Mouse (Mus musculus): ENCODE data around the gene Itgb3bp. TPM values are rescaled to one million over a fixed set of nuclear protein-coding genes. Genes with fewer than 3 reads are reported as not detected.

Gene Itgb3bp
- polyA plus RNA-seq, 1 experiment from 2014 or later = 49.4 TPM

DNA sequence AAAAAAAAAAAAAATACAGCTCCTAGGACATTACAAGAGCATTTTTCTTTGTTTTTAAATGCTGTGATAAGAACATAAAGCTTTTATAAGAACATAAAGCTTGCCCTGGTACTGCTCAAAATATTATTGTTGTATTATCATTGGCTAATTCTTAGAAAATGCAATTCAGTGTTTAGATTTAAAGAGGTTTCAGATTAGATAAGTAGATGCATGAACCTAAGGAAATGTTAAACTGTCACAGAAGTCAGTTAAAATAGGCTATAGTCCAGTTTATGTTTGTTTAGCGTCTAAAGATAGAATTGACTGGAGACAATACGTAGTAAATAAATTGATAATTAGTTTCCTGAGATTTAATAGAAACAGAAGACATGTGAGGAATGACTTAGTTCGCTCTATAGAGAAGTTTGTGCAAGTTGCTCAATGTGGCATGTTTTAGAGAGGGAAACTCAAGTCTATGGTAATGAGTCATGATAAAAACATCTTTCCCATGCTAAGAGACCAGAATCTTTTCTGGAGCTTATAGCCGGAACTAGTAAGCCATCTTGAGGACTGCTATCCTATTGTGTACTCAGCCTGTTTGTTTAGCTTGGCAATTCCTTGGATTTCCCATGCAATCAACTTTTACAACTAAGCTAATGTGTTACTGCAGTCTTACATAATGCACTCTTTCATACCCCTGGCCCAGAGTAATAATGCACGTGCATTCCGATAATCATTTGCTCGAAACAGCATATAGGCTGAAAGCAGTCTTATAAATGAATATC is 112.7 kb downstream of the Itgb3bp start:
- H3K9ac ChIP-seq = no peak overlapping the region
- H3K4me2 ChIP-seq (replicated peaks) = no peak overlapping the region
- no peaks in the 10 kb centered on the region for H3K27me3 ChIP-seq
- H3K36me3 ChIP-seq = no peaks in the 10 kb centered on the region
- no peaks in the 10 kb centered on the region for H3K4me1 ChIP-seq
- no peak for ATAC-seq (ENCODE audit: insufficient number of reproducible peaks, insufficient read depth, low FRiP score, low TSS enrichment)
- 84% methylated on average over 7 of the region's 7 CpGs for WGBS
- no peak overlapping the region for H3K4me3 ChIP-seq
- no peaks in the 10 kb centered on the region for H3K9me3 ChIP-seq
- no peak overlapping the region for H3K27ac ChIP-seq

DNA sequence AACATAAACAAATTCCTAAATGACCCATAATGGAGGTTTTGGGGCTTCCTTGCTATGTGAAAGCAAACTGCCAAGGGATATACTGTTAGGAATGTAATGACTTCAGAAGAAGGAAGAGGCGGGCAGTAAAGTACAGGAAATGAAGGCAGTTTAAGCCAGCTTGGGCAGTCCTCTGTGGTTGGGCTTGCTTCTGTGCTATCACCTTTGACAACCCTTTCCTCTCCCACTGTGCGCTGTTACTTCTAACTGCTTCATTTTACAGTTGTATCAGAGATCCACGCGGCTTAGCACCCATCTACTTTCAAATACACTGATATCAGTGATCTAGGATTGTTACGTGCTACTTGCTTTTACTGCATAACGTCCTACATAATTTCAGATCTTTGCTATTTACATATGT is 137.2 kb downstream of the Itgb3bp start:
- Histone ChIP-seq H3K9ac (no peak overlapping the region), H3K36me3 (no peaks in the 10 kb centered on the region), H3K4me2 (replicated peaks) (no peak overlapping the region), H3K9me3 (no peaks in the 10 kb centered on the region), H3K27me3 (no peaks in the 10 kb centered on the region), H3K27ac (no peak overlapping the region), H3K4me3 (no peak overlapping the region), H3K4me1 (no peaks in the 10 kb centered on the region)
- ATAC-seq (ENCODE audit: insufficient number of reproducible peaks, insufficient read depth, low FRiP score, low TSS enrichment) = no peak
- WGBS = 89% methylated on average over 6 of the region's 6 CpGs

DNA sequence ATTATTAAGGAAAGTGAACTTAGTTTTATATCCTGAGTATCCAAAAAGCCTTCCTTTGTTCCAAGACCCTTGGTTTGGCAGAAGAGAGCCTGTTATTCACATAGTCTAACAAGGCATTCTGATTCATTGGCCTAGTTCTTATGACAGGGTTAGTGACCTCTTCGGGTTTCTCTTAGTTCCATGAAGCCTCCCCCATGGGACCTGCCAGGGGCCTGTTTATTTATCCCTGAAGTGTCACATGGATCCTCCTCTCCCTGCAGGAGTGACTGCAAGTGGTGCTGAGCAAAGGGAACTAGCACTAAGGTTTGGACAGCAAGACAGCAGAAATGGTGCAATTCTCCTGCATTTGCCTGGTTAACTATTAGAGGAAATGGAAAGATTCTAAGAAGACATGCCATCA is 156.6 kb downstream of the Itgb3bp start:
- Histone ChIP-seq H3K9ac (no peak overlapping the region), H3K36me3 (no peaks in the 10 kb centered on the region), H3K9me3 (no peaks in the 10 kb centered on the region), H3K27me3 (no peaks in the 10 kb centered on the region), H3K4me1 (no peaks in the 10 kb centered on the region), H3K27ac (no peak overlapping the region), H3K4me3 (no peak overlapping the region), H3K4me2 (replicated peaks) (no peak overlapping the region)
- ATAC-seq (ENCODE audit: insufficient number of reproducible peaks, insufficient read depth, low FRiP score, low TSS enrichment) = no peak
- WGBS = 35% methylated on average over 1 of the region's 1 CpGs

DNA sequence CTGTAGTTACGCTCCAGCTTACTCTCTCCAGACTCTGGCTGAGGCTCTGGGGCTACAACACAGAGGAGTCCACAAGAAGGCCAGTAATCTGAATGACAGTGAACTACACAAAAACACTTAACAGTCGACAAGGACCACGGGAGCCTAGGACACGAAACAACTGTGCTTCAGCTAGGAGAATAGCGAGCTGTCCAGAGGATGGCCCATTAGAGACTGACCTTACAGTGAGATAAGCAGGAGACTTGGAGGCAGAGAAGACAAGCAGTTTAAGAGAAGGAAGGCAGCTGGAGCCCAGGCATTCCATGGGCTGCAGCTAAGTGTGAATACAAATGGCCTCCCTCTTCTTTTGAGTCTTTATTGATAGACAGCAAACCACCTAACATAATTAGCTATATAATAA is 159.1 kb downstream of the Itgb3bp start:
- no peak overlapping the region for H3K4me2 ChIP-seq (replicated peaks)
- no peaks in the 10 kb centered on the region for H3K27me3 ChIP-seq
- no peaks in the 10 kb centered on the region for H3K4me1 ChIP-seq
- no peak overlapping the region for H3K27ac ChIP-seq
- no peak overlapping the region for H3K4me3 ChIP-seq
- H3K9me3 ChIP-seq = no peaks in the 10 kb centered on the region
- H3K9ac ChIP-seq = no peak overlapping the region
- WGBS = 95% methylated on average over 5 of the region's 5 CpGs
- no peaks in the 10 kb centered on the region for H3K36me3 ChIP-seq
- ATAC-seq (ENCODE audit: insufficient number of reproducible peaks, insufficient read depth, low FRiP score, low TSS enrichment) = no peak

DNA sequence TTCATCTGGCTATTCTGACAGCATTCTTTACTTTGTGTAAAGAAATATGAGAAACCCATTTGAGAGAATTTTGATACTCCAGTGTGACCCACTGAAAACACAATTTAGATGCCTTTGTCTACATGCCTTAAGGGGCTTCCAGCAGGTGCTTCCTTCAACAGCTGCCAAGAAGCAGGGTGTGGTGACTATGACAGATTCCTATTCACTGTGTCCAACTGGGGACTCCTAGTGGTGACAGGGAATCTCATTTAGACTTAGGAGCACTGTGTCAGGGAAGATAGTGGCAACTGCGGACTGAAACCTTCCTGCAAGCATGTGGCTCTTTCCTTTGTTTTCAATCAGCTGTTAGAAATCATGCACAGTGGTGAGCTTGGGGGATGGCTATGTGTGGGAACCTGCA is 162.9 kb downstream of the Itgb3bp start:
- peak; percentile 75; the same call in 1 of the 2 replicates for ATAC-seq (ENCODE audit: insufficient number of reproducible peaks, insufficient read depth, low FRiP score, low TSS enrichment)
- no peak overlapping the region for H3K27ac ChIP-seq
- H3K9me3 ChIP-seq = no peaks in the 10 kb centered on the region
- H3K4me1 ChIP-seq = no peaks in the 10 kb centered on the region
- 63% methylated on average over 1 of the region's 1 CpGs for WGBS
- no peak overlapping the region for H3K4me2 ChIP-seq (replicated peaks)
- no peak overlapping the region for H3K4me3 ChIP-seq
- H3K27me3 ChIP-seq = no peaks in the 10 kb centered on the region
- no peak overlapping the region for H3K9ac ChIP-seq
- H3K36me3 ChIP-seq = no peaks in the 10 kb centered on the region

DNA sequence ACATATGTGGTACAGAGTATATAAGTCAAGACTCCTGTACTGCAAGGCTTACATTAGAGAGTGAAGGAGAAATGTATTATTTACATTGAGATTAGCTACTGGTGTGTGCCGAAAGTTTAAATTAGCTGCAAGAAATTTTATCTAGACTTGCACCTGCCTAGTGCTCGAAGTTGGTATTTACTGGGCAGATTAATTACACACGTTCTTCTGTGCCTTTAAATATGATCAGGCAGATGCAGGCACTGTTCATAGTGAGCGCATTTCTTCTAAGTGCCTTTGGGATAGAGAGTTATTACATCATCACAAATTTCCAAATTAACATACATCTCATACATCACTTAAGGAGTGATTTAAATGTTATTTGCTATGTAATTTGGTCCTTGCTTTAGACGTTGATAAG is 163.3 kb downstream of the Itgb3bp start:
- Histone ChIP-seq H3K4me1 (no peaks in the 10 kb centered on the region), H3K27ac (no peak overlapping the region), H3K4me2 (replicated peaks) (no peak overlapping the region), H3K9me3 (no peaks in the 10 kb centered on the region), H3K27me3 (no peaks in the 10 kb centered on the region), H3K4me3 (no peak overlapping the region), H3K9ac (no peak overlapping the region), H3K36me3 (no peaks in the 10 kb centered on the region)
- ATAC-seq (ENCODE audit: insufficient number of reproducible peaks, insufficient read depth, low FRiP score, low TSS enrichment) = no peak
- WGBS = 67% methylated on average over 5 of the region's 5 CpGs

DNA sequence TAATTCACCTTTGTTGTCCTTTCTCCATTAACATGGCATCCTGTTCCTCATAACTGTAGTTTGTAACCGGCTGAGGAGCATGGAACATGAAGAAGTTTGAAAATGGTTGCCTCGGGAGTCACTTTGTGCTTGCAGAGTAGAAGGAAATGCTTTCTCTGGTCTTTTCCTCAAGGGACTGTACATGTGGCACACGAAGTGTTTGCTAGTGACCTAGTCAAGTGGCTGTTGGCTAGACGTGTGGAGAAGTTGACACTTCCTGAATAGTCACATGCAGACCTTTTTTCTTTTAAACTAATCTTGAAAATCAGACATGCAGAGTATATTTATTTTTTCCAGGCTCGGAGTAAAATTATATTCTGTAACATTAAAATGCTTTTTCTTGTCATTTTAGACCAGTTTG is 177.2 kb downstream of the Itgb3bp start:
- Histone ChIP-seq H3K27me3 (no peaks in the 10 kb centered on the region), H3K27ac (no peak overlapping the region), H3K4me3 (no peak overlapping the region), H3K36me3 (no peaks in the 10 kb centered on the region; the same call in 1 of the 2 replicates), H3K4me1 (no peaks in the 10 kb centered on the region), H3K4me2 (replicated peaks) (no peak overlapping the region), H3K9ac (no peak overlapping the region), H3K9me3 (no peaks in the 10 kb centered on the region)
- WGBS = 83% methylated on average over 5 of the region's 5 CpGs
- no peak for ATAC-seq (ENCODE audit: insufficient number of reproducible peaks, insufficient read depth, low FRiP score, low TSS enrichment)

DNA sequence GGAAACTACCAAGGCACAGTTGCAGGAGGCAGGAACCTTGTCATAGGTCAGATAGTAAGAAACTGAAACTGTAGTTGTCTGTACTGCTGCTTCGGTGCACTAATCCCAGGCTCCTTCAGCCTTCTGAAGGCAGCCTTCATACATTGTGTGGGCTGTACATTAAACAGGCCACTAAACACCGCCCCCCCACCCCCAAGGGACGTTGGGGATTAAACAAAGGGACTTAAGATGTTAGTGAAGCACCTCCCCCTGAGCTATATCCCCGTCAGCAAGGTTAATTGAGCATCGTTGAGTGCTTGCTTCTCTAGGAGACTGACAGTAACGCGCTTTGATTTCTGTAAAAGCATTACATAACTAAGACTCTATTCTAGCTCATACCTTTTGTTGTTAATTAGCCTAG is 189.8 kb downstream of the Itgb3bp start:
- WGBS = 31% methylated on average over 7 of the region's 7 CpGs
- H3K36me3 ChIP-seq = no peaks in the 10 kb centered on the region
- no peak overlapping the region for H3K27ac ChIP-seq
- no peaks in the 10 kb centered on the region for H3K27me3 ChIP-seq
- no peak overlapping the region for H3K4me2 ChIP-seq (replicated peaks)
- H3K4me3 ChIP-seq = no peak overlapping the region
- ATAC-seq (ENCODE audit: insufficient number of reproducible peaks, insufficient read depth, low FRiP score, low TSS enrichment) = no peak
- no peaks in the 10 kb centered on the region for H3K9me3 ChIP-seq
- no peak overlapping the region for H3K9ac ChIP-seq
- H3K4me1 ChIP-seq = peaks cover 3% of the 10 kb centered on the region; the same call in 1 of the 2 replicates

DNA sequence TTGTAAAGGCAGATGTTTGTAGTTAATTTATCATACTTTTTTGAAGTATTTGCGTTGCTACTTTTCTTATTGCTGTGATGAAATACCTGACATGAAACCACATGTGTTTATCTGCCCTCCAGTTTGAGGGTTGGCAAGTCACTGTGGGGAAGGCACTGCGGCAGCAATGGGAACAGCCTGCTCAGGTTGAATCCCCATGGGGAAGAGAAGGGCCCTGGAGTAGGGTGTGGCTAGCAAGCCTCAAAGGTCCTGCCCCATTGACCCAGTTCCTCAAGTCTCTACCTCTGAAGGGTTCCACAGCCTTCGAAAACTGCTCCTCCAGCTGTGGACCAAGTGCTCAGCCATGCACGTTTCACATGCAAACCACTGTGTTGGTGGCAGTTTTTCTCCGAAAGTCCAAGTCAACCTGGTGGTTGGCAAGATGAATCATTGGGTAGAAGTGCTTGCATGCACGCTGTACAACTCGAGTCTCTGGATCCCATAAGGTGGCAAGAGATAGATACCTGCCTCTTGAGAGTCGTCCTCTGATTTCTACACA is 203.6 kb downstream of the Itgb3bp start:
- H3K36me3 ChIP-seq = peaks cover 45% of the 10 kb centered on the region
- H3K27ac ChIP-seq = no peak overlapping the region
- no peak overlapping the region for H3K4me2 ChIP-seq (replicated peaks)
- H3K9ac ChIP-seq = no peak overlapping the region
- H3K27me3 ChIP-seq = no peaks in the 10 kb centered on the region
- ATAC-seq (ENCODE audit: insufficient number of reproducible peaks, insufficient read depth, low FRiP score, low TSS enrichment) = no peak
- H3K4me1 ChIP-seq = no peaks in the 10 kb centered on the region
- WGBS = 94% methylated on average over 8 of the region's 8 CpGs
- peaks cover 12% of the 10 kb centered on the region; the same call in 1 of the 2 replicates for H3K9me3 ChIP-seq
- H3K4me3 ChIP-seq = no peak overlapping the region

DNA sequence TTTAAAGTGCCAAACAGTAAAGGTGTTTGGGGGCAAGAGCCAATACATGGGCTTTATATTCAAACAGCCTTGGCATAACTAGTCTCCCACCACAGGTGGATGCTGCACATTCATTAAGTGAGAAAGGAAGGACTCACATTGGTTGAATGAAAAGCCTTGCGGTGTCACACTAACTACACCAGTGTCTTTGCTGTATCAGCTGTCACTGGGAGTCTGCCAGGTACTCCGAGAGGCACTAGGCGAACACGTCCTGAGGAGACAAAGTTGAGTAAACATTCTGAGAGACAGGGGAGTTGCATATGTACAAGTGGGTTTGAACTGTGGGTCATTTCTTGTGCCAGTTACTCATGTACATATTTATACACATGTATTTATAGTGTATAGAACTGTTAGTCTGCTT is 205.3 kb downstream of the Itgb3bp start:
- Histone ChIP-seq H3K27ac (no peak overlapping the region), H3K27me3 (no peaks in the 10 kb centered on the region), H3K9me3 (0 out of 2 replicates have a peak, but pooled peaks cover under 1% of the 10 kb centered on the region), H3K4me3 (no peak overlapping the region), H3K36me3 (peaks cover 30% of the 10 kb centered on the region), H3K9ac (no peak overlapping the region), H3K4me1 (no peaks in the 10 kb centered on the region), H3K4me2 (replicated peaks) (no peak overlapping the region)
- ATAC-seq (ENCODE audit: insufficient number of reproducible peaks, insufficient read depth, low FRiP score, low TSS enrichment) = no peak
- WGBS = 89% methylated on average over 4 of the region's 4 CpGs

DNA sequence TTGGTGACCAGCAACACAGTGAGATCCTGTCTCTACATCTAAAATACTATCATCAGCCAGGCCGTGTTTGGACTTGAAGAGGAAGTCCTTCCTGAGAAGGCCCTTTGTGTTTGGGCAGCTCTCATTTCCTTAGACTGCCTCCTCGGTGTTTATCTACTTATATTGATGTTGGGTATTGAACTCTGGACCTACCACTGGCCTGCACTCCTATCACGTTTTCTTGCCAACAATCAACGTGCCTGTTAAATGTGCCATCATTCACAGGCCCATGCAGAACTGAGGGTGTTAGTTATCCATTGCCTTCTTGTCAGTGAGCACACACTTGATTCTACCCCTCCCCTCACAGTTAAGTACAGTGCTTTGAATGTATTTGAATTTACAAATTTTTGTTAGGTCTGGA is 211.7 kb downstream of the Itgb3bp start:
- Histone ChIP-seq H3K27ac (no peak overlapping the region), H3K4me3 (no peak overlapping the region), H3K9me3 (no peaks in the 10 kb centered on the region), H3K9ac (no peak overlapping the region), H3K4me1 (peaks cover 3% of the 10 kb centered on the region; the same call in 1 of the 2 replicates), H3K36me3 (0 out of 2 replicates have a peak, but pooled peaks cover 6% of the 10 kb centered on the region), H3K4me2 (replicated peaks) (no peak overlapping the region), H3K27me3 (no peaks in the 10 kb centered on the region)
- WGBS = 60% methylated on average over 4 of the region's 4 CpGs
- no peak for ATAC-seq (ENCODE audit: insufficient number of reproducible peaks, insufficient read depth, low FRiP score, low TSS enrichment)

DNA sequence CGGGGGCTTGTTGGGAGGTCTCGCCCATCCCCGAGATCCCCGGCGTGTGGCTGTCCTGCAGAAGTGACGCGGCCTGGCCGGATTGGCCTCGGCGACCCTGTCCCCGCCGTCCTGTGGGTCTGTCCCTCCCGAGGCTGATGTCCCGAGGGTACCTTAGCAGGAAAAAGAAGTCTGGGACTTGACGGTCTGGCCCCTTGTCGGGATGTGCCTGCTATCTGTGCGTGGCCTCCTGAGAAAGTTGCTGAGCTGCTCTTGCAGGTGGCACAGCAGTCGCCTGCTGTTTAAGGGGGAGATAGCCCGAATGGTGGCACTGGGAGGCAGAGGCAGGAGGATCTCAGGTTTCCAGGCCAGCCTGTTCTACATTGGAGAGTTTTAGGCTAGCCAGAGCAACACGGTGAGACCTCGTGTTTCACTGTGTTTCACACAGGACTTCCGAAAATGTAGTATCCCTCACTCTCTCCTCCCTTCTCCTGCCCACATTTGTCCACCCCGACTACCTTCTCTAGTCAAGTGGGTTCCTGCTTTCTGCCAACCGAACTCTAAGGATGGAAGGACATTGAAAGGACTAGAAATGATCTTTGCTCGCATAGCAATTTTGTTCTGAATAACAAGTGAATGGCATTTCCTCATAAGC is 213.7 kb downstream of the Itgb3bp start:
- H3K27me3 ChIP-seq = no peaks in the 10 kb centered on the region
- peaks cover 3% of the 10 kb centered on the region; the same call in 1 of the 2 replicates for H3K4me1 ChIP-seq
- peak overlapping the region; percentile 70 for H3K4me2 ChIP-seq (replicated peaks)
- peak overlapping the region; percentile 65 for H3K27ac ChIP-seq
- 27% methylated on average over 25 of the region's 25 CpGs for WGBS
- H3K36me3 ChIP-seq = no peaks in the 10 kb centered on the region
- peak overlapping the region; percentile 71 for H3K4me3 ChIP-seq
- ATAC-seq (ENCODE audit: insufficient number of reproducible peaks, insufficient read depth, low FRiP score, low TSS enrichment) = peak; percentile 42
- peak overlapping the region; percentile 87 for H3K9ac ChIP-seq
- no peaks in the 10 kb centered on the region for H3K9me3 ChIP-seq

Measured in embryonic facial prominence, embryonic 12.5 days (tissue).